Comparison of ENCODE assay signal across 12 mouse cellular contexts in genomic region chr1:156584175-156584574, GRCm38 (mm10). TPM values are rescaled to one million over a fixed set of nuclear protein-coding genes. Genes with fewer than 3 reads are reported as not detected.
DNase-seq lines count a peak whose midpoint lies in the region; TF ChIP-seq lines count a peak whose summit lies in the region.
"Had no signal": no experiment of that assay in that cellular context is flagged by ENCODE, and none has a peak within 500 bp of the region (broad histone marks: within the 10 kb centered on the region; RNA-seq: fewer than 3 reads in every experiment).

No protein-coding gene starts in this region.

- TF ChIP-seq CTCF in layer of hippocampus, adult 2 months (conservative IDR thresholded peaks at IDR 0.05), result peak; percentile 84
- TF ChIP-seq CTCF in cerebellum, adult 2 months (IDR thresholded peaks at IDR 0.05; ENCODE audit: borderline replicate concordance, insufficient read depth, low read depth, low read length), result no peak

- H3K4me3 ChIP-seq in layer of hippocampus, adult 2 months, result no peak overlapping the region
- H3K4me3 ChIP-seq in cerebellum, adult 2 months (replicated peaks; ENCODE audit: insufficient read depth, low read depth, low read length), result no peak overlapping the region
- H3K4me3 ChIP-seq: neural tube, embryonic 15.5 days had no signal

- H3K27me3 ChIP-seq in cerebellum, adult 2 months (ENCODE audit: control insufficient read depth, insufficient read depth, low read length), result no peaks in the 10 kb centered on the region
- H3K27me3 ChIP-seq: neural tube, embryonic 15.5 days had no signal

- H3K27ac ChIP-seq in layer of hippocampus, adult 2 months, result no peak overlapping the region
- H3K27ac ChIP-seq in cerebellum, adult 2 months (ENCODE audit: insufficient read depth, low read length), result no peak overlapping the region
- H3K27ac ChIP-seq: neural tube, embryonic 15.5 days had no signal

- DNase-seq in embryo, embryonic 10.5 days (ENCODE audit: low spot score), result peak; percentile 20
- no peak for DNase-seq in embryo, embryonic 10 days (ENCODE audit: low spot score)
- no peak for DNase-seq in layer of hippocampus, adult 2 months (ENCODE audit: low spot score in 2 of 2)
- no peak for DNase-seq in layer of hippocampus, postnatal 25 days (ENCODE audit: extremely low spot score in 1 of 2, low spot score in 1 of 2)
- DNase-seq in 3T3-L1 (ENCODE audit: low read depth, low spot score), result peak; percentile 56
- DNase-seq in adipocyte (ENCODE audit: low spot score), result peak; percentile 22
- DNase-seq in cerebellum, adult 2 months, result no peak
- no peak for DNase-seq in cerebellum, adult 9-10 months
- DNase-seq: cerebellum, postnatal 25 days; heart, postnatal 36 days; kidney, adult 8-10 months had no signal

- no peak for TF ChIP-seq POLR2A in cerebellum, adult 2 months (IDR thresholded peaks at IDR 0.05; ENCODE audit: borderline replicate concordance, insufficient read depth, low read length)

- WGBS in cerebellum, adult 2 months, result 62% methylated on average over 1 of the region's 1 CpGs

- H3K4me1 ChIP-seq in cerebellum, adult 2 months (ENCODE audit: control insufficient read depth, insufficient read depth, low read length), result no peaks in the 10 kb centered on the region

RNA-seq across cellular contexts. Expression of gene Abl2, which starts 25.6 kb away (rescaled TPM):
- 10 to 100 TPM; 87.4 to 88.2 TPM for total RNA-seq in layer of hippocampus, adult 2 months (2021)
- 10 to 100 TPM; 78.2 to 83.8 TPM for total RNA-seq in layer of hippocampus, postnatal 25 days (2021)
- polyA plus RNA-seq in cerebellum, adult 2 months (2012; rRNA removed), result 16.4 and 17.2 TPM in 2 replicates

Comparison
In these comparisons a context has a peak if more than half of its experiments do, and no peak if none do; other contexts are left out.
1. DNase-seq: peak in embryo, embryonic 10.5 days (single experiment), 3T3-L1 (single experiment) and adipocyte (single experiment); none in embryo, embryonic 10 days (single experiment), layer of hippocampus, adult 2 months (0 of 2), layer of hippocampus, postnatal 25 days (0 of 2), cerebellum, adult 2 months (0 of 2) and cerebellum, adult 9-10 months (single experiment).